Mouse (Mus musculus): Measurements from ENCODE around the gene Smim7.

Smim7 gene

DNA sequence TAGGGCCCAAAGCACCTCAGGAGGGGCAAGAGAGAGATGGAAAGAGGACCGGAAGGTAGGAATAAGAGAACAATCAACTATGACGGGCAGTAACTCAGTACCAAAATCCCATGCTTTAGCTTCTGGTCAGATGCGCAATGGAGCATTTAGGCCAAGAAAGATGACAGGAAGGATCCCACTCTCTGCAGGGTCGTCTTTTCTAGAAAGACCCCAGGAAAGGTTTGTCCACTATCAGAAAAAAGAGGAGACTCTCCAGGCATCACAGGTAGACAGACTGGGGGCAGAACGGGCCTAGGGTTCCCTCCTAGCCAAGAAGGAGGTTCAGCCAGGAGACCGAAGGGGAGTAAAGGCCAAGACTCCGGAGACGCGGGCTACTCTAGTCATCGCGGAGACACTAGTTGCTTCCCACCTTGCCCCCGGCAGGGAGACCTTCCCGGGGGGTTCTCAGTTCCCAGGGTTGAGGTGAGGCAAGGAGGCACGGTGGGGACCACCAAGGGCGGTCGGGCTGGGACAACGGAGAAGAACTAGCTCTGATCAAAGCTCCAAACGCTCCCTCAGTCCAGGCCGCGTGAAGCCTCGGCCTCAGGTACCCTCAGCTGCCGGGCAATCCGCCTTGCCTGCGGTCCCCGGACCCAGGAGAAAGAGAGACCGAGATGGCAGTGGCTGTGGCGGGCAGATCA lies 23.6 kb downstream of the Smim7 start:
- DNase-seq = no peak

DNA sequence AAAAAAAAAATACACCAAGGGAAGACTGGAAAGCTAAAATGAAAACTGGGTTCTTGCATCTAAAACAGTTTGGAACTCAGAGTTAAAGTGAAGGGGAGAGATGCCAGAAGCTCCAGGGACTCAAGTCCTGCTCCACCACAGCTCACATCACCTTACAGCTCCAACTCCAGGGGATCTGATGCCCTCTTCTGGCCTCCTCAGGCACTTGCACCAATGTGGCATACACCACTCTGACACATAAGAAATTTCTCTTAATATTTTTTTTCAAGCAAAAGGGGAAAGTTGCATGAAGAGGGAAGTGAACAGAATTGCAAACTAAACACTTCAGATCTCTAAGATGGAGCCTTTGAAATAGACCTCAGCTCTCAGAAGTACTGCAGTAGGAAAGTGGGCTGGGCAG lies 31.7 kb downstream of the Smim7 start:
- DNase-seq = no peak

DNA sequence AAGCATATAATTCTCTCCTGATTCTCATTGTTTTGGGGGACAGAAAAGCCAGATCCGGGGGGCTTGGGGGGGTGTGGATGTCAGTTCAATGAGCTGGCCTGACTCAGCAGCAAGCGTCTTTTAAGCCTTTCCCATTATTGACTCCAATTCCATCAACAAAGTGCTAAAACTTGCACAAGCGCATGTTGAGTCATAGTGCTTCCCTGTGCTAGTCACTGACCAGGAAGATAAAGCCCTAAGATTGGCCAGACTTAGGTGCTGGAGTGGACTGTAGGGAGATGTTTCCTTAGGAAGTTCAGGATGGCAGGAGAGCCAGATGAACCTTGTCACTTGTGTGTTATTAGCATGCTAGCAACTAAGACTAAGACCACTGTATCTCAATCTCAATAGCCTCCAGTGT lies 36.0 kb downstream of the Smim7 start:
- DNase-seq = no peak

DNA sequence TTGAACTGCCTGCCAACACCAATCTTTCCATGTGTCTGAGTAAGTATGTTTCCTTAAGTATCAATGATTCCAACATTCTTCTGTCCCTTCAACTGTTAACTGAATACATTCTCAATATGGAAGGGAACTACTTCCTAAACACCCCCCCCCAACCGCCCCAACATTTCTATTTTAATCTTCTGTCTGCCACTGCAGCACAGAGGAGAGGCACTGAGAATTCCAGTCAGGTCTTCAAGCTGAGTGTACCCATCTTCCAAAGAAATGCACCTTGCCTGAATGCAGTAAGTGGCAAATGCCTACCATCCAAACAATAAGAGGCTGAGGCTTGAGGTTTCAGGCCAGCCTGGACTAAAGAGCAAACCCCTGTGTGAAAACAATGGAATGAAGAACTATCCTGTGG lies 38.8 kb downstream of the Smim7 start:
- DNase-seq = no peak

DNA sequence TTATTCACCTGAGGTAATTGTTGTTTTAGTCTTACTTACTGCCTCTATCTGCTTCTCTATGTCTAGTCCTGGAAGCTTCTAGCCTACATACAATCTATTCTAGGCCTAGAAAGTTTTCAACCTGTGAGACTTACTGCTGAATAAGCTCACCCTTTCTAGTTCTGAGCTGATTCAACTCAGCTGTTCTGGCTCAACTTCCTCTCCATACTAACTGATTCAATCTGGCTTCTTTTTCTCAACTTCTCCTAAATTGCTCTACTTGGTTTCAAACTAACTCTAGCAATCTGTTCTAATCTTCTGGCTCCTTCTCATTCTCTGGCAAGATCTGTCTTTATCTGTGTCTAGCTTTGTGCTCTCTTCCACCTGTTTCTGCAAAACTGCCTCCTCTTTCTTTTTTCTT lies 49.0 kb downstream of the Smim7 start:
- no peak for DNase-seq

DNA sequence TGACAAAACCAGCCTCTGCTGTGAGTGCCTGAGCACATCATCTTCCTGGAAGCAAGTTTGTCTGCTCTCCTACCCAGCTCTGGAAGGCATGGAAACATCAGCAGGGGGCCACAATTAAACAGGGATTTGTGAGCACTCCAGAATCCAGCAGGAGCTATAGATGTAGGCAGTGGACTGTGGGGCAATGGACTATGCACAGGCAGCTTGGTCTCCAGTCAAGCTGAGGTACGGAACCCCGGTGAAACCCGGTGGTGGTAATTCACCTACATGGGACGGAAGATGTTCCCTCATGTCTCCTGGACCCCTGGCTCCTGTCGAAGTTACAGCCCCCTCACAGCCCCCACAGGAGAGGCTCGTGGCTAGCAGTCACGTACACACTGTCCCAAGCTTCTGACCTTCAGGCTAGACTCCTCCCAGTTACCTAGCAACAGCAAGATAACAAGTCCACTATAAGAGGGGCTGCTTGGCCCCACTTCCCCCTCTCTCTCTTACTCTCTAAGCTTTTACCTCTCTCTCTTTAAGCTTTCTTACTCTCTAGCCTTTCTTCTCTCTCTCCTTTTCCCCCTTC lies 53.4 kb downstream of the Smim7 start:
- no peak for DNase-seq

Data from kidney, postnatal 25 days (tissue).